Mouse (Mus musculus) embryo, embryonic 9.5 days (tissue): ENCODE measurements around the gene Gm38392.

Experiments
- DNase-seq: peaks from one replicate; pipeline ENCODE4 v3.0.0-alpha.2; 2017; ENCODE audit errors: extremely low spot score

Gene Gm38392

DNA sequence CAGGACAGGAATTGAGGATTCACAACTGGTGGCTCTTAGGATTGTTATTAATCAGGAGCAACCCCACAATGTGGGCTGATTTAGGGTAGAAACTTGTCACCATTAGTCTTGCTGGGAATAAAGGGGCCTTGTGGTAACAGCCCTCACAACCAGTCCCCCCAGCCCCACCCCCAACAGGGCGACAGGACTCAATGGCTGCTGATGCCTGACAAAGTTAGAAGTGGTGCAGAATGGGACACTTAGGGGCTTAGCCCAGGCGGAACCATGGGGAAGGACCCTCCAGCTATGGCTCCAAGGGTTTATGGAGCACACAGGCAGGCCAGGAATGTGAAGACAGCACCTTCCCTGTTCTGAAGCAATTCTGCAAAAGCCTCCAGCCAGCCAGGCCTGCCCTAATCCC, 51.4 kb downstream of the Gm38392 start:
- DNase-seq, result no peak

DNA sequence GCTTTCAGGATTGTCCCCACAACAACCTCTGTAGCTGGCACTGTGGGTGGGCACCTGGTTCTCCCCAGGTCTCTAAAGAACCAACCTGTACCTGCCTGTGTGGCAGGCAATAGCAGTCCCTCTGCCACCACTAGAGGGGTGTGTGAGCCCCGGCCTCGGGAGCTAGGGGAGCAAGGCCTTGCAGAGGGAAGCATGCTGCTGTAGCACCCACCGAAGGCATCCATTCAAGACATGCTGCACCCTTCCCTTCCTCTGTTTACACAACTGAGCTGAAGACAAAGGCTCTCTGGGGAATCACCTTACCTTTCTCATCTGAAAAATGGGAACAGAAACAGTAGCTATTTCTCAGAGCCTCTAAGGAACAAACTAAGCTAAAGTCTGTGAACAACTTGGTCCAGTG, 51.8 kb downstream of the Gm38392 start:
- no peak for DNase-seq

DNA sequence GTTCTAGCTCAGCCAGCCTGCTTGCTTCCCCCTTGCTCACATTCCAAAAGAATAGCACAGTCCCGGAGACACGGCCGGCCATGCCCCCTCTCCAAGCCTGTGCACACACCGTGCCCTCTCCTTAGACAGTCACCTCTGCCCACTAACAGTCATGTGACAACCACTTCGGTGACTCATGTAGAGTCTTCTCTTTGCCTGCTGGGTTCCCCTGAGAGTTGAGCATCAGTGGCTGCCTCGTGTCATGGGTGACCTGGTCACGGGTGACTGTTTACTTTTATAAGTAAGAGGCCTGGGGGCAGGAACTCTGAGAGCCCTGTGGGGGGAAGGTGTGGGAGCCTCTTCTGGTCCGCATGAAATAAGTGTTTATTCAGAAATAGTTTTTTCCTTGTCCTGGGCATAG, 53.0 kb downstream of the Gm38392 start:
- no peak for DNase-seq

- DNase-seq, result no peak
Measured at GRCm38 (mm10) chr3:88232851-88233649, 54.0 kb downstream of the Gm38392 start.

GRCm38 (mm10) chr3:88232301-88232702, 54.7 kb downstream of the Gm38392 start:
- no peak for DNase-seq

DNA sequence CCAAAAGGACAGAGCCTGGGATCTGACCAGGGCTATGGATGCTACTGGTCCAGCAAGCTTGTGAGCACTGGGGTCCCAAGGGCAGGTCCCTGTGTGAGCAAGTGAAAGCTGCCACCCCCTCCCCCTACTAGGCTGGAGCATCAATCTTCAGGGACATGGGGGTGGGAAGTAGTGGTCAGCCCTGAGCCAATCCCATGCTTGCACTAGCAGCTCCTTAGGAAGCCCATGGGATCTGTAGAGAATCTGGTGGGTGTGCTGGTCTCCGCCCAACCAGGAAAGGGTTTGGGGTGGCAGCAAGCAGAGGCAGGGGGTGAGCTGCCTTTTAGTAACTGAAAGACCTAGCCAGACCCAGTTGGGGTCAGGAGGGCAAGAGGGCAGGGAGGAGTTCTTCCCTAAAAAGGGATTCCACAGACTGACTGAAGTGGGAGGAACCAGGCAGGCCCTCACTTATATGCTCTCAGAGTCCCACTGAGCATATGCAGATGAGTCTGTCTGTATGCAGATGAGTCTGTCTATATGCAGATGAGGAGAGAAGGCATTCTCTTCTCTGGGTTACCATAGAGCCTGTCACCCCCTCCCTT, 55.9 kb downstream of the Gm38392 start:
- DNase-seq, result no peak

DNA sequence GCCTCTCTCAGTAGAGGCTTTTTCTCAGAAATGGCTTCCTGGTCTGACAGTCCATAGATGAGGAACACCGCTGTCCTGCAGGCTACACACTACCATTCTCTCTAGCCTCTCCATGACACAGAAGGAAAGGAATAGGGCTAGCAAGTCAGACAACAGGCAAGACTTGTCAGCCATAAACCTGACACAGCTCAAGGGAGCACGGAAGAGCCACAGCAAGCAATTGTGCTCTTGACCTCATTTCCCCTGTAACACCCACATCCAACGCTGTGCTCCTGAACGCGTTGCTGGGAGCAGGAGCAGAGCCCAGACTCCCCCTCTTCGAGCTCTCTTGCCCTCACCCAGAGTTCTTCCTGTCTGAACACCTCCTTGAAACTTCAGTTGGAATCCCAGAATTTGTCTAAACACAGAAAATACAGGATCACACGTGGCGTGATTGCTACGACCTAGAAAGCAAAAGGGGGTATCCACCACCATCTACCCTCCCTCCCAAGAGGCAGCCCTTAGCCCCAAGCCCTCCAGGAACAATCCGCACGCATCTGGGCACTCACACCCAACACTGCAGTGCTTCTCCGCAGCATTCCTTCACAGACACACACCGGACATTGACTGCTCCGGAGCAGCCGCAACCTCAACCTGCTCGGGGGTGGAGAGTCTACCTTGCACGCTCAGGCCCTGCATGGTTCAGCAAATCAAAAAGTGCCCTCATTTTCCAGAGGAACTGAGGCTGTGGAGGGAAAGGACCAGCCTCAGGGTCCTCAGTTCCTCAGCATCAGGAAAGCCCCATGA, 56.6 kb downstream of the Gm38392 start:
- DNase-seq, result no peak

DNA sequence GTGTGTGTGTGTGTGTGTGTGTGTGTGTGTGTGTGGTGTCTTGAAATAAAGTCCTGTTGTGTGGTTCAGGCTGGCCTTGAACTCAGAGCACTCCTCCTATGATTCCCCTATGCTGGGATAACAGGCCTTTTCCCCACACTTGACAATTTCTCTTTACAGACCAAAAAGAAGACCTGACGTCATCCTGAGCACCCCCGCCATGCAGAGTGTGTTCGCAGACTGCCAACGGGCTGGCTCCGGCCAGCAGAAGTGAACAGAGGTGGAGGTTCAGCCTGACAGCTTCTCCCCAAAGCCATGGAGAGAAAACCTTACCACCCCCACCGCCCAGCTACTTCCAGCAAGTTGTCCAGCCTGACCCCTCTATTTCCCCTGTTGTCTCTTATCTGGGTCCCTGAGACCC, 57.5 kb downstream of the Gm38392 start:
- DNase-seq, result no peak

DNA sequence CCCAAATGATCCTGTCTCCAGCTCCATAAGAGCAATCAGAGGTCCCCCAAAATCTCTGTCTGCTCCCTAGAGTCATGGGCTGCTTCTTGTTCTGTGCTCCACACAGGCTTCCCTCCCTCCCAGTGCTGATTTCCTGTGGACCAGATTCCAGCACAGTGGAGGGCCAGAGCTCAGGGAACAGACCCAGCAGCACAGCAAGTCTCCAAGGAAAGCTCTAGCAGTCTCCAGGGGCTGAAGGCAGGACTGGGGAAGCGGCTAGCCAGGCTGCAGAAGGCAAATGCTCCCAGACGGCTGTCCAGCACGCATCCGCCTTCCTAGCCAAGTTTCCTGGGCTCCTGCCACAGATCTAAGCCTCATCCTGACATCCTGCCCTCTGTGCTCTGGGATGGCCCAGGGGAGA, 58.1 kb downstream of the Gm38392 start:
- no peak for DNase-seq

DNA sequence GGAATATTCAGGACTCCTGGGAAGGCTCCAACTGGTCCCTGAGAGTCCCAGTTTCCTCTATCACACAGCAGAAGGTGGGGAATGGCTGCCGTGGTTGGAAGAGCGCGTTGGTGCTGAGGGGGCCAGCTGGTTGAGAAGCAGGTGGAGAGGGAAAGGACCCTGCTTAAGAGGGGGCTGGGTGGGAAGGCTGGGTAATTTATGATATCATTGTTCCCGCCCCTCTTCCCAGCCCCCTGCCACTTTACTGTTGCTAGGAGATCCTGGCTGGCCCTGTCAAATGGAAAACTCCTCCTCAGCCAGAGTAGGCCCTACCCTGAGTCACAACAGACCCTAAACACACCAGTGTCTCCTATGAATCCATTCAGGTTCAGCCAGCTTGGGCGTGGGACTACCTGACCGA, 59.0 kb downstream of the Gm38392 start:
- DNase-seq, result no peak

DNA sequence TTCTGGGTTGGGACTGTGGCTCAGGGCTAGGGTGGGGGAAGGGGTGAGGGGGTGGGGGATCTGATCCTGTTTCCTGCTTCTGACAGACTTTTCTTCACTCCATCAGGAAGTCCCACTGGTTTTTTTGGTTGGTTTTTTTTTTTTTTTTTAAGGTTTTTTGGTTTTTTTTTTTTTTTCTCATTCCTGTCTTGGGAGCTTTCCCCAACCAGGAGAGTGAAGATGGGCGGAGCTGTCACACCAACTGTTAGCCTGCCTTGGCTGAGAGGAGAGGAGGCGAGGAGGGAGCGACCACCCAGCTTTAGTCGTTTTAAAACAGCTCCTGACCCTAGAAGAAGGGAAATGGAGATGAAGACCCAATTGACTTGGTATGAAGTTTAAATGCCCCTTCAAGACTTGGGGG, 59.8 kb downstream of the Gm38392 start:
- no peak for DNase-seq

DNA sequence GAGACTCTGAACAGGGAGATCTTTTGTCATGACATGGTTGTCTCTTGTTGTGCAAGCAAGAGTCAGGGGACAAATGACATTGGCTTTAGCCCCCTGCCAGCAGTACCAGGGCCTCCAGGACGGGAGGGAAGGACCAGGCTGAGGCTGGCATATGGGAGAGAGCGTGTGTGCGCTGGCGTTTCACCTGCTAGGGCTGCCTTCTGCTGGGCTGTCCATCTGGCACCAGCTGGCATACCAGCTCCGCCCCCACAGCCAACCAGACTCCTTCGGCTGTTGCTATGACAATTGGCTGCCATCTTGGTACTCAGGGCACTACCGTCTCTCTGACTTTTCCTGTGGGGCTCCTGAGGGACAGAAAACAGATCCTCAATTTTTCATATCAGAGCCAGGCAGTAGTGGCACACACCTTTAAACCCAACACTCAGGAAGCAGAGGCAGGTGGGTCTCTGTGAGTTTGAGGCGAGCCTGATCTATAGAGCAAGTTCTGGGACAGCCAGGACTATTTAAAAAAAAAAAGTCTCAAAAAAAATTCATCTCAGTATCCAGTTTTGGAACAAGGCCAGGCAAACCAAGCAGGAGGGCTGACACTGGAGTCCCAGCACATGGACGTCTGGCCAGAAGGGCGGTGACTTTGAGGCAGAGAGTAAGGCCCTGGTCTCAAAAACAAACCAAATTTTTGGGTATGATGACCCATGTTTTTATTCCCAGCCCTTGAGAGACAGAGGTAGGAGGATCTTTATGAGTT, 60.7 kb downstream of the Gm38392 start:
- DNase-seq, result no peak

GRCm38 (mm10) chr3:88224929-88225328, 62.1 kb downstream of the Gm38392 start:
- no peak for DNase-seq

DNA sequence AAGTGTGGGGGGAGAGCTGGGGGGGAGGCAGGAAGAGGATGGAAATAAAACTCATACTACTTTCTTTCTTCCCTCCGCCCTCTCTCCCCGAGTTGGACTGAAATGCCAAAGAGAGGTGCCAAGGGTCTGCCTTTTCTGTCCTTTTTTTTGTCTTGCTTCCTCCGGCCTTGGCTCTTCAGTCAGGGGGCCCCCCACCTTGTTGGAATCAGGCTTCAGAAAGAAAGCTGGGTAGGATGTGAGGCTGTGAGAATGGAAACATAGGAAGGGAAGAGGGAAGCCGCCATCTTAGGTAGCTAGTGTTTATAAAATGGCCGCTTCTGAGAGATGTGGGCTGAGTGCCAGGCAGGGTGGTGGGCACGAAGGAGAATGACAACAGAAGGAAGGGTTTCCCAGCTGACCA, 64.6 kb downstream of the Gm38392 start:
- DNase-seq, result no peak

DNA sequence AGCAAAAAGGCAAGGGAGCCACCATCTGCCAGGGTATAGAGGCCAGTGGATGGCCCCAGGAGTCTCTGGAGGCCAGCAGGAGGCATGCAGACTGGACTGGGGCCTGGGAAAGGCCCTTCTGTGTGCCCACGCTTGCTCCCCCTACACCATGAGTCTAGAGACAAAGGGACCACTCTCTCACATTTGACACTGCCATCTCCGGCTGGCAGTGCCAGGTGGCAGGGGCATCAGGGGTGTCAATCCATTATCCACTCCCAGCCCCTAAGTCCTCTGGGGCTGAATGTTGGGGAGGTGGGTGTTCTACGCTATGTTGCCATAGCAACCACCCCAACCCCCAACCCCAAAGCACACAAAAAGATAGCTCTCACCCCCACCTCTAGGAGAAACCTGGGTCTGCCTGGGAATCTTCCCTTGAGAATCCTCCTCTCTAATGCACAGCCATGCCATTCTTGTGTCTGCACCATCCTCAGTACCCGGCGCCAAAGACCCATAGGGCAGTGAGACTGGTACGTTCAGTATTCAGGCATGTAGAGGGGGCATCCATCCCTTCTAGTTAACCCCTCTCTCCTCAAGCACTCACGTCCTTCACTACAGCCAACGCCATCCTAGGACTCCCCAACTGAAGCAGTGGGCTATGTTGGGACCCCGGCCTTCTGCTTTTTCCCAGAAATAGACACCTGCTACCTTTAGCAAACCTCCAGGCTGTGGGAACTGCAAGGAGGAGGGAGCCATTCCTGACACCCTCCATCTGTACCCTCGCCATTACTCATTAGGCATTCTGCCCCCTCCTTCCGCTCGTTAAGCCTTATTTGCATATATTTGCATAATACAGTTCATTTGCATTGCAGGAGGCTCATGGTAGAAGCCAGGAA, 65.3 kb downstream of the Gm38392 start:
- DNase-seq, result no peak

- peak; percentile 78 for DNase-seq
Measured at GRCm38 (mm10) chr3:88220842-88221241, 66.2 kb downstream of the Gm38392 start.

- DNase-seq, result no peak
Measured at GRCm38 (mm10) chr3:88219940-88220339, 67.1 kb downstream of the Gm38392 start.

GRCm38 (mm10) chr3:88217679-88218078, 69.3 kb downstream of the Gm38392 start:
- DNase-seq, result no peak

DNA sequence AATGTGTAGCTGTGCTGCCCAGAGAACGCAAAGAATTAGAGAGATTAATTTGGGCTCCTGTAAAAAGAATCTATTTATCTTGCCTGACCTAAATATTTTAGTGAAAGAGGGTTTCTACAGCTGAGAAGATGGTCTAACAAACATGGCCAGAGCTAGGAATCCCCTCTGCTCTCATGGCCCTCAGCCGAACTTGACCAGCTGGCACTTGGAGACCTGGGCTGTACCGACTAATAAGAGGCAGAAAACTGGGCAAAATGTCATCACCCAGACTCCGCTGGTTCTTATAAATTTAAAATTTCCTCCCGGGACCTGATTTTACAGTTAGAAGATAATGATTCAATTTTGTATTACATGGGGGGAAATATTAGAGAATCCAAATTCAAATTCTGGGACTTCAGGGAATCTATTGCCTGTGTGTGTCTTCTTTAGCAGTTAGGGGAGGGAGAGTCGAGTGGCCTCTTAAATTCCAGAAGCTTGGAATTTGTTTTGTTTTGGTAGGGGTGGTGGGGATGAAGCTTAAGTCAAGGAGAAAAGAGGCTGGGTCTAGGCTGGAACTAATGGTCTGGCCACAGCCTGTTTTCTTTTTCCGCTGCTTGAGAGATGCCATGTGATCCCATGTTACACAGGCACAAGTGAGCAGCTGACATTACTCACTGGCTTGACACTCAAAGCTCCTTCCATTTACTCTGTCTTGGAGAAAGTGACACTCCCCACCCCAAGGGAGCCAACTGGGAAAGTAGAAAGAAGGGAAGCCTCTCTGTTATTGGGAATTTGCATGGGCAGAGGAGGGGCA, 70.3 kb downstream of the Gm38392 start:
- DNase-seq, result no peak

DNA sequence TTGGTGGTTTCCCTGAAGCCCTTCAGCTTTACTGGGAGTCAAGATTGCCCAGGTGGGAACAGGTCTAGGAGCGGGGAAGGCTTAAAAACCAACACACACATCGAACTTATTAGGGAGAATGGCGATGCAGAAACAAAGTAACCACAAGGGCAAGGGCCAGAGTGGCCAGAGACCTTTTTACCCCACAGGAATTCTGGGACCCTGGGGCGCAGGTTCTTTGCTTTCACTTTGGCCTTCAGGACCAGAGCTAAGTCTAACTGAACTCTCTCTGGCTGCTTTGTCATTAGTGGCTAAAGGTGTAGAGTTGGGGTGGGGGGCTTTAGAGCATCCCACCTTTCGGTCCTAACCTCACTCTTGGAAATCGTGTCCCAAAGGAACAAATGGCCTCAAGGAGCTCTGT, 70.9 kb downstream of the Gm38392 start:
- DNase-seq, result no peak
